Mouse (Mus musculus): ENCODE measurements around the gene Tmem256. TPM values are rescaled to one million over a fixed set of nuclear protein-coding genes. Genes with fewer than 3 reads are reported as not detected.

Gene Tmem256
- total and polyA plus RNA-seq, 3 experiments: 185 to 327 (median 206) TPM

- TF ChIP-seq ZC3H11A (IDR thresholded peaks at IDR 0.05; ENCODE audit: low read depth, low read length) (peak; percentile 10; the same call in 1 of the 2 replicates), TBP (conservative IDR thresholded peaks at IDR 0.05; ENCODE audit: low read depth, low read length) (0 out of 2 replicates have a peak, but pooled peaks have one; percentile 19), MEF2A (IDR thresholded peaks at IDR 0.05; ENCODE audit: borderline replicate concordance, low read depth, low read length) (peak; percentile 65; the same call in 1 of the 2 replicates), TCF12 (IDR thresholded peaks at IDR 0.05; ENCODE audit: low read depth, low read length) (peak; percentile 78), JUND (conservative IDR thresholded peaks at IDR 0.05; ENCODE audit: low read depth, low read length) (no peak), ZMIZ1 (IDR thresholded peaks at IDR 0.05; ENCODE audit: low read depth, low read length) (peak; percentile 73), MYC (IDR thresholded peaks at IDR 0.05; ENCODE audit: low read depth, low read length) (0 out of 2 replicates have a peak, but pooled peaks have one; percentile 36), NRF1 (IDR thresholded peaks at IDR 0.05; ENCODE audit: low read depth, low read length) (peak; percentile 19; the same call in 1 of the 2 replicates), GABPA (IDR thresholded peaks at IDR 0.05; ENCODE audit: insufficient replicate concordance, low read depth, low read length) (no peak), SIN3A (IDR thresholded peaks at IDR 0.05; ENCODE audit: low read length) (peak; percentile 83), MAZ (IDR thresholded peaks at IDR 0.05; ENCODE audit: low read depth, low read length) (peak; percentile 89), BHLHE40 (IDR thresholded peaks at IDR 0.05; ENCODE audit: low read depth, low read length) (peak; percentile 50), USF1 (IDR thresholded peaks at IDR 0.05; ENCODE audit: low read depth, low read length) (no peak), POLR2A (IDR thresholded peaks at IDR 0.05; ENCODE audit: low read depth, low read length) (peak; percentile 86), MXI1 (IDR thresholded peaks at IDR 0.05; ENCODE audit: low read depth, low read length) (peak; percentile 66), PAX5 (IDR thresholded peaks at IDR 0.05; ENCODE audit: low read length) (no peak)
Measured at GRCm38 (mm10) chr11:69880853-69881603, 42.7 kb downstream of the Tmem256 start, which contains the start of gene Kctd11 (continued).

- DNase-seq (ENCODE audit: extremely low read depth): no peak
- no peaks in the 10 kb centered on the region for H3K27me3 ChIP-seq (replicated peaks)
- in situ Hi-C loops (cut with MboI; ENCODE audit: low pct_ligation_motif_present, low pct_unique_long_range_greater_than_20kb, low sequenced_read_pairs): loop anchor here (5.0 kb wide), 1 partner anchor 35 kb away; no protein-coding TSS in a partner anchor
- no peaks in the 10 kb centered on the region for H3K79me2 ChIP-seq (replicated peaks; ENCODE audit: control insufficient read depth, extremely low read depth, insufficient read depth, poor library complexity, severe bottlenecking)
- H3K4me3 ChIP-seq (replicated peaks in 1 of 3; ENCODE audit: low read depth in 2 of 3, low read length in 2 of 3, poor library complexity in 1 of 3): peak overlapping the region in 2 of 3 experiments; percentile 32 to 50
- dilution Hi-C loops (cut with MboI; ENCODE audit: extremely low pct_ligation_motif_present, extremely low pct_unique_long_range_greater_than_20kb, low sequenced_read_pairs): no loop called here
- H3K9me3 ChIP-seq (replicated peaks; ENCODE audit: low read length): peaks cover 10% of the 10 kb centered on the region
- H3K4me2 ChIP-seq (ENCODE audit: insufficient read depth, low read depth, poor library complexity, severe bottlenecking): peak overlapping the region; percentile 41
- TF ChIP-seq MAX (IDR thresholded peaks at IDR 0.05; ENCODE audit: low read length): no peak
- TF ChIP-seq ZKSCAN1 (IDR thresholded peaks at IDR 0.05; ENCODE audit: borderline replicate concordance, low read depth, low read length): no peak
- TF ChIP-seq MAFK (IDR thresholded peaks at IDR 0.05; ENCODE audit: insufficient replicate concordance, low read length): no peak
- no peak for TF ChIP-seq IRF4 (IDR thresholded peaks at IDR 0.05; ENCODE audit: low read depth, low read length)
- no peak for TF ChIP-seq E2F4 (IDR thresholded peaks at IDR 0.05; ENCODE audit: insufficient replicate concordance, low read depth, low read length)
- TF ChIP-seq RCOR1 (conservative IDR thresholded peaks at IDR 0.05; ENCODE audit: low read depth, low read length): no peak
- TF ChIP-seq EP300 (IDR thresholded peaks at IDR 0.05; ENCODE audit: low read length): no peak
- TF ChIP-seq MEF2A (IDR thresholded peaks at IDR 0.05; ENCODE audit: borderline replicate concordance, low read depth, low read length): no peak
- TF ChIP-seq PAX5 (IDR thresholded peaks at IDR 0.05; ENCODE audit: low read length): no peak
- no peak for TF ChIP-seq USF2 (conservative IDR thresholded peaks at IDR 0.05; ENCODE audit: low read depth, low read length)
- TF ChIP-seq CTCF (conservative IDR thresholded peaks at IDR 0.05 in 1 of 2, IDR thresholded peaks at IDR 0.05 in 1 of 2; ENCODE audit: low read depth in 2 of 2, low read length in 2 of 2): no peak
- TF ChIP-seq USF1 (IDR thresholded peaks at IDR 0.05; ENCODE audit: low read depth, low read length): no peak
- H3K36me3 ChIP-seq (replicated peaks in 1 of 2; ENCODE audit: control insufficient read depth in 1 of 2, insufficient read depth in 1 of 2, low read length in 1 of 2): peaks cover 21 to 70% of the 10 kb centered on the region in 2 experiments
- peaks cover 21 to 47% of the 10 kb centered on the region in 2 experiments for H3K4me1 ChIP-seq (ENCODE audit: control insufficient read depth in 1 of 2, insufficient read depth in 2 of 2)
- peak overlapping the region; percentile 9; the same call in 1 of the 2 replicates for H3K9ac ChIP-seq (ENCODE audit: insufficient read depth, low read depth)
- H3K27ac ChIP-seq (ENCODE audit: insufficient read depth, low read depth): peak overlapping the region; percentile 23
Measured at GRCm38 (mm10) chr11:69881787-69882670, 43.7 kb downstream of the Tmem256 start.

All from CH12.LX (cell line).